12 mouse cellular contexts compared by ENCODE assay signal in the genomic region with DNA sequence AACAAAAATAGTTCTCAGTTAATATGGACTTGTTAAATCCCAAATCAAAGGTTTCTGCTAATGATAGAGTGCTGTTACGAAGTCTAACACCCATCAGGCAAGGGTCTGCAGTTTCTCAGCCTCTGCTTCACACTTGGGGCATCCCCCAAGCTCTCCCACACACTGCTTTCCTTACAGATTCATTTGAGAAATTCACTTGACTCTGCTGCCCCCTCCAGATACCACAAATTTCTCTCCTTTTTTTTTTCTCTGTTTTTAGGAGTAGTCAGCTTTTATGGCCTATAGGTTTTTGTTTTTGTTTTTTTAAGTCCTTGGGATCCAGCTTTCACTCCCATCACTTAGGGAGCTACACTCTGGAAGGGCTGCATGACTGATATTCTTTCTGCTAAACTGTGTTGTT.
"Had no signal": no experiment of that assay in that cellular context is flagged by ENCODE, and none has a peak within 500 bp of the region (broad histone marks: within the 10 kb centered on the region; RNA-seq: fewer than 3 reads in every experiment).

No protein-coding gene starts in this region.

- H3K9ac ChIP-seq: limb, embryonic 12.5 days; liver, embryonic 13.5 days; liver, postnatal 0 days; midbrain, embryonic 15.5 days; neural tube, embryonic 13.5 days had no signal

- ATAC-seq: liver, postnatal 0 days; midbrain, embryonic 15.5 days had no signal

- H3K4me2 ChIP-seq: limb, embryonic 12.5 days; liver, embryonic 13.5 days; midbrain, embryonic 15.5 days; neural tube, embryonic 13.5 days had no signal

- DNase-seq: kidney, adult 2 months; layer of hippocampus, adult 9-11 months; layer of hippocampus, postnatal 36 days; liver; liver, embryonic 13.5 days; liver, postnatal 0 days; lung, postnatal 36 days; right cerebral cortex, postnatal 14 days; thymus, postnatal 4 days had no signal

- H3K9me3 ChIP-seq: limb, embryonic 12.5 days; liver, embryonic 13.5 days; midbrain, embryonic 15.5 days; neural tube, embryonic 13.5 days had no signal

- H3K27me3 ChIP-seq: limb, embryonic 12.5 days; liver, embryonic 13.5 days; midbrain, embryonic 15.5 days; neural tube, embryonic 13.5 days had no signal

- H3K4me3 ChIP-seq: limb, embryonic 12.5 days; liver, embryonic 13.5 days; midbrain, embryonic 15.5 days; neural tube, embryonic 13.5 days had no signal

- H3K36me3 ChIP-seq: limb, embryonic 12.5 days; liver, embryonic 13.5 days; midbrain, embryonic 15.5 days; neural tube, embryonic 13.5 days had no signal

- H3K27ac ChIP-seq: limb, embryonic 12.5 days; liver, embryonic 13.5 days; midbrain, embryonic 15.5 days; neural tube, embryonic 13.5 days had no signal

- H3K4me1 ChIP-seq: liver, embryonic 13.5 days had no signal
